Mouse (Mus musculus) stomach, postnatal 0 days (tissue): Measurements from ENCODE around the gene Klhl1.

Source experiments
- CTCF ChIP-seq: IDR thresholded peaks from 2 replicates; pipeline ENCODE4 v1.5.1; 2016; ENCODE audit warnings: antibody characterized with exemption, low read depth, mild to moderate bottlenecking, moderate library complexity
- EP300 ChIP-seq: optimal IDR thresholded peaks from 2 replicates; pipeline ENCODE3; 2016; ENCODE audit warnings: antibody characterized with exemption

GRCm38 (mm10) chr14:96081681-96082207 is 437.2 kb downstream of the Klhl1 start:
- no peak for TF ChIP-seq CTCF
- TF ChIP-seq EP300 = no peak
